In genomic region chr8:11942892-11943332, GRCm38 (mm10) we compare ENCODE assay signal across 8 mouse cellular contexts.
DNase-seq lines count a peak whose midpoint lies in the region; ATAC-seq and TF ChIP-seq lines count a peak whose summit lies in the region.

No protein-coding gene starts in this region.

- DNase-seq in spleen, adult 2 months (ENCODE audit: low read depth in 1 of 2, low spot score in 2 of 2): no peak
- DNase-seq in spleen, adult 18-20 months: no peak
- peak; percentile 76 to 77 for DNase-seq in cerebellum, postnatal 14 days
- peak; percentile 80 for DNase-seq in limb, embryonic 14.5 days (ENCODE audit: low spot score)
- DNase-seq in midbrain, postnatal 0 days (ENCODE audit: low spot score): peak; percentile 92
- DNase-seq in yolk sac, embryonic 10.5 days (ENCODE audit: low spot score): peak; percentile 38

- no peak overlapping the region for H3K4me3 ChIP-seq in spleen, adult 2 months (ENCODE audit: extremely low read depth, insufficient read depth, insufficient read length)
- H3K4me3 ChIP-seq in kidney, embryonic 14.5 days (ENCODE audit: low read length): no peak overlapping the region
- H3K4me3 ChIP-seq in limb, embryonic 14.5 days (replicated peaks; ENCODE audit: low read length): no peak overlapping the region
- H3K4me3 ChIP-seq in midbrain, postnatal 0 days (ENCODE audit: low read depth, low read length): no peak overlapping the region

- H3K36me3 ChIP-seq in spleen, adult 2 months (ENCODE audit: control insufficient read depth, insufficient read depth, low read length): no peaks in the 10 kb centered on the region
- no peaks in the 10 kb centered on the region for H3K36me3 ChIP-seq in kidney, embryonic 14.5 days (ENCODE audit: control insufficient read depth, insufficient read depth, low read length)
- H3K36me3 ChIP-seq in limb, embryonic 14.5 days (ENCODE audit: control insufficient read depth, insufficient read depth, low read length): no peaks in the 10 kb centered on the region
- no peaks in the 10 kb centered on the region for H3K36me3 ChIP-seq in midbrain, postnatal 0 days (ENCODE audit: insufficient read depth, low read length)

- ATAC-seq in granulocyte monocyte progenitor cell, adult 5-6 weeks (replicated peaks; ENCODE audit: poor library complexity, severe bottlenecking): peak; percentile 76
- peak; percentile 72 for ATAC-seq in kidney, embryonic 14.5 days (ENCODE audit: low FRiP score, low TSS enrichment)
- ATAC-seq in limb, embryonic 14.5 days (ENCODE audit: low FRiP score, low read depth): peak; percentile 67; the same call in 1 of the 2 replicates
- ATAC-seq in midbrain, postnatal 0 days (ENCODE audit: low FRiP score): peak; percentile 91

- H3K9me3 ChIP-seq in kidney, embryonic 14.5 days (ENCODE audit: control insufficient read depth, low read length): no peaks in the 10 kb centered on the region
- H3K9me3 ChIP-seq in limb, embryonic 14.5 days (ENCODE audit: control insufficient read depth, low read length): no peaks in the 10 kb centered on the region
- no peaks in the 10 kb centered on the region for H3K9me3 ChIP-seq in midbrain, postnatal 0 days (ENCODE audit: low read length)

- no peak overlapping the region for H3K9ac ChIP-seq in kidney, embryonic 14.5 days (ENCODE audit: low read depth, low read length)
- no peak overlapping the region for H3K9ac ChIP-seq in limb, embryonic 14.5 days (ENCODE audit: low read depth, low read length, severe bottlenecking)
- no peak overlapping the region for H3K9ac ChIP-seq in midbrain, postnatal 0 days (replicated peaks; ENCODE audit: low read length, poor library complexity, severe bottlenecking)

- no peaks in the 10 kb centered on the region for H3K27me3 ChIP-seq in spleen, adult 2 months (ENCODE audit: control insufficient read depth, insufficient read depth, low read length)
- no peaks in the 10 kb centered on the region for H3K27me3 ChIP-seq in kidney, embryonic 14.5 days (ENCODE audit: control insufficient read depth, insufficient read depth, low read length)
- H3K27me3 ChIP-seq in limb, embryonic 14.5 days (ENCODE audit: control insufficient read depth, insufficient read depth, low read length): no peaks in the 10 kb centered on the region
- no peaks in the 10 kb centered on the region for H3K27me3 ChIP-seq in midbrain, postnatal 0 days (ENCODE audit: insufficient read depth, low read length)

- no peak overlapping the region for H3K27ac ChIP-seq in spleen, adult 2 months (ENCODE audit: insufficient read depth, low read length)
- no peak overlapping the region for H3K27ac ChIP-seq in kidney, embryonic 14.5 days (ENCODE audit: low read depth, low read length)
- no peak overlapping the region for H3K27ac ChIP-seq in limb, embryonic 14.5 days (replicated peaks; ENCODE audit: low read depth, low read length)
- no peak overlapping the region for H3K27ac ChIP-seq in midbrain, postnatal 0 days (ENCODE audit: low read depth, low read length)

- WGBS in spleen, adult 2 months: 31% methylated on average over 6 of the region's 6 CpGs
- 33% methylated on average over 6 of the region's 6 CpGs for WGBS in kidney, embryonic 14.5 days
- WGBS in limb, embryonic 14.5 days: 25% methylated on average over 6 of the region's 6 CpGs
- 23% methylated on average over 6 of the region's 6 CpGs for WGBS in midbrain, postnatal 0 days

- H3K4me1 ChIP-seq in spleen, adult 2 months (ENCODE audit: control insufficient read depth, insufficient read depth, insufficient read length): no peaks in the 10 kb centered on the region
- H3K4me1 ChIP-seq in kidney, embryonic 14.5 days (ENCODE audit: control insufficient read depth, insufficient read depth, low read length): no peaks in the 10 kb centered on the region
- no peaks in the 10 kb centered on the region for H3K4me1 ChIP-seq in limb, embryonic 14.5 days (ENCODE audit: control insufficient read depth, insufficient read depth, low read length)
- H3K4me1 ChIP-seq in midbrain, postnatal 0 days (ENCODE audit: insufficient read depth, low read length): no peaks in the 10 kb centered on the region

- TF ChIP-seq POLR2A in spleen, adult 2 months (IDR thresholded peaks at IDR 0.05; ENCODE audit: low read depth, low read length): no peak
- TF ChIP-seq POLR2A in limb, embryonic 14.5 days (IDR thresholded peaks at IDR 0.05; ENCODE audit: borderline replicate concordance, extremely low read depth, insufficient read depth, insufficient read length): no peak

- TF ChIP-seq CTCF in spleen, adult 2 months (IDR thresholded peaks at IDR 0.05; ENCODE audit: extremely low read depth, insufficient read depth, insufficient read length, insufficient replicate concordance): peak; percentile 5; the same call in 1 of the 2 replicates
- TF ChIP-seq CTCF in midbrain, postnatal 0 days (IDR thresholded peaks at IDR 0.05): peak; percentile 88

- no peak overlapping the region for H3K4me2 ChIP-seq in kidney, embryonic 14.5 days (replicated peaks; ENCODE audit: low read depth, low read length)
- H3K4me2 ChIP-seq in limb, embryonic 14.5 days (replicated peaks; ENCODE audit: low read depth, low read length, severe bottlenecking): no peak overlapping the region
- H3K4me2 ChIP-seq in midbrain, postnatal 0 days (ENCODE audit: low read depth, low read length, poor library complexity, severe bottlenecking): no peak overlapping the region

Comparison
In these comparisons a context has a peak if more than half of its experiments do, and no peak if none do; other contexts are left out.
1. DNase-seq: peak in cerebellum, postnatal 14 days (2 of 2), limb, embryonic 14.5 days (single experiment), midbrain, postnatal 0 days (single experiment) and yolk sac, embryonic 10.5 days (single experiment); none in spleen, adult 2 months (0 of 2) and spleen, adult 18-20 months (0 of 2).
2. Peak in every context shown above with its lines, with median percentiles within 50 percentile points of each other: ATAC-seq.